Mouse (Mus musculus): ENCODE measurements around the gene Adcy5. TPM values are rescaled to one million over a fixed set of nuclear protein-coding genes. Genes with fewer than 3 reads are reported as not detected.

The Adcy5 gene
- polyA plus RNA-seq (2015; fragmentation: Illumina TruSeq; extraction: RNeasy Lipid Tissue Mini Kit (QIAGEN cat#74804); ENCODE audit: insufficient read depth, low read depth, low replicate concordance), result 2.8 TPM

DNA sequence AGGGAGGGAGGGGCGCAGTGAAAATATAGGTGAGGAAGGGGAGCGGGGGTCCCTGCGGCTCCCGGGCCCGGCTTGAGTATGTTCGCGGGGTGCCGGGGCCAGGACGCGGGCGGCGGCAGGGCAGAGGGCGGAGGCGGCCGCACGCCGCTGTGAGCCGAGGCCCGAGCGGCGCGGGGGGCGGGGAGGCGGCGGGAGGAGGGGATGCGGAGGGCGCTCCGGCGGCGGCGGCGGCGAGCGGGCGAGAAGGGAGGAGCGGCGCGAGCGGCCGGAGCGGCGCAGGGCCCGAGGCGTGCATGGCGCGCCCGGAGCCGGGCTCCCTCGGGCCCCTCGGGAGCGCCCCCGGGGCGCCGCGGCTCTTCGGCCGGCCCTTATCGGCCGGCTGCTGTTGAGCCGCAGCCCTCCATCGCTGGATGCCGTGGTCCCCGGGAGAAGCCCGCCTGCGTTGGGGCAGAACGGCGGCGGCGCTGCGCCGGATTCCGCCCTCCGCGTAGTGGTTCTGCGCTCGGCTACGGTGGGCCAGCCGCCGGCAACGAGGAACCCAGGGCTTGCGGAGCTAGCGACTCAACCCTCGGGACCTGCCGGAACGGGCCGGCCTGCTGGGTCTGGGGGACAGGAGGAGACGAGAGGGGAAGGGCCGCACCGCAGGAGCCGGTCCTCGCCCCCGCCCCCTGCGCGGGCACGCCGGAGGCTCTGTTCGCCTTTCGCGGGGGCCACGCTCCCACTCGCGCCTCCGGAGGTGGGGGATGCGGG is at the start of gene Adcy5:
Adcy5 (plus strand) TSS at position 237 of the 750 bp plus-strand sequence.

Other genes starting within 250 kb of the Adcy5 start
- gene Hacd2, start 132.4 kb upstream of the Adcy5 start, polyA plus RNA-seq (2015; fragmentation: Illumina TruSeq; extraction: RNeasy Lipid Tissue Mini Kit (QIAGEN cat#74804); ENCODE audit: insufficient read depth, low read depth, low replicate concordance), result 6.4 TPM
- gene Sec22a, start 209.0 kb downstream of the Adcy5 start, polyA plus RNA-seq (2015; fragmentation: Illumina TruSeq; extraction: RNeasy Lipid Tissue Mini Kit (QIAGEN cat#74804); ENCODE audit: insufficient read depth, low read depth, low replicate concordance), result 6.1 TPM

Data from pancreas, adult 10 weeks (tissue).